Mouse (Mus musculus) erythroblast, embryonic 14.5 days (primary cell): ENCODE data around the gene Ppm1n. TPM values are rescaled to one million over a fixed set of nuclear protein-coding genes. Genes with fewer than 3 reads are reported as not detected.

Experiments used
- H3K27me3 ChIP-seq: 2 replicates; pipeline ENCODE4 v1.6.1; 2012; ENCODE audit warnings: inconsistent platforms; ENCODE audit not compliant: control insufficient read depth
- H3K36me3 ChIP-seq: 2 replicates; pipeline ENCODE4 v1.6.1; 2012; ENCODE audit warnings: mild to moderate bottlenecking, inconsistent platforms; ENCODE audit not compliant: control insufficient read depth
- H3K4me1 ChIP-seq: 2 replicates; pipeline ENCODE4 v1.6.1; 2012; ENCODE audit warnings: inconsistent platforms; ENCODE audit not compliant: control insufficient read depth
- H3K4me3 ChIP-seq: replicated peaks from 2 replicates; pipeline ENCODE3; 2012; ENCODE audit warnings: moderate library complexity, mild to moderate bottlenecking, inconsistent platforms
- H3K9me3 ChIP-seq: 2 replicates; pipeline ENCODE4 v1.6.1; 2012; ENCODE audit warnings: low read length, inconsistent platforms, mixed read lengths; ENCODE audit not compliant: control insufficient read depth
- GATA1 ChIP-seq: IDR thresholded peaks from 2 replicates; pipeline ENCODE4 v1.6.1; 2012; ENCODE audit warnings: low read length, inconsistent platforms, mixed read lengths
- TAL1 ChIP-seq: IDR thresholded peaks from 3 replicates; pipeline ENCODE4 v1.6.1; 2012; ENCODE audit warnings: low read length, inconsistent platforms, mixed read lengths
- polyA plus RNA-seq: library from polyadenylated mRNA; stranded (reverse); fragments of >175 nt; gene quantifications from 2 replicates; pipeline ENCODE4 v1.2.3, GENCODE M21; 2012

The Ppm1n gene
- polyA plus RNA-seq, 1 experiment, result not detected

GRCm38 (mm10) chr7:19272173-19272764 lies 7.6 kb downstream of the Ppm1n start:
- Histone ChIP-seq H3K4me1 (peaks cover 68% of the 10 kb centered on the region), H3K36me3 (peaks cover 18% of the 10 kb centered on the region), H3K4me3 (peak overlapping the region; percentile 93), H3K27me3 (peaks cover 5% of the 10 kb centered on the region), H3K9me3 (peaks cover 3% of the 10 kb centered on the region; the same call in 1 of the 2 replicates)
- TF ChIP-seq TAL1 (no peak), GATA1 (no peak)

GRCm38 (mm10) chr7:19271238-19272172 lies 8.4 kb downstream of the Ppm1n start, which contains the start of gene Vasp:
Gene Vasp (minus strand): TSS chr7:19271817.
- peaks cover 75% of the 10 kb centered on the region for H3K4me1 ChIP-seq
- H3K27me3 ChIP-seq, result no peaks in the 10 kb centered on the region; the same call in 1 of the 2 replicates
- TF ChIP-seq GATA1 (no peak), TAL1 (no peak)
- H3K9me3 ChIP-seq, result peaks cover 3% of the 10 kb centered on the region; the same call in 1 of the 2 replicates
- peak within 1 kb of the TSS; percentile 93 for H3K4me3 ChIP-seq
- peaks cover 24% of the 10 kb centered on the region for H3K36me3 ChIP-seq

GRCm38 (mm10) chr7:19270509-19271237 lies 9.2 kb downstream of the Ppm1n start:
- H3K27me3 ChIP-seq, result no peaks in the 10 kb centered on the region
- TF ChIP-seq TAL1 (no peak), GATA1 (no peak)
- H3K36me3 ChIP-seq, result peaks cover 32% of the 10 kb centered on the region
- no peaks in the 10 kb centered on the region for H3K9me3 ChIP-seq
- H3K4me1 ChIP-seq, result peaks cover 82% of the 10 kb centered on the region
- peak overlapping the region; percentile 93 for H3K4me3 ChIP-seq

GRCm38 (mm10) chr7:19269721-19270441 lies 10.0 kb downstream of the Ppm1n start:
- H3K4me1 ChIP-seq, result peaks cover 89% of the 10 kb centered on the region
- H3K4me3 ChIP-seq, result peak overlapping the region; percentile 93

GRCm38 (mm10) chr7:19268993-19269681 lies 10.7 kb downstream of the Ppm1n start:
- Histone ChIP-seq H3K4me1 (peaks cover 93% of the 10 kb centered on the region), H3K4me3 (peak overlapping the region; percentile 93), H3K27me3 (no peaks in the 10 kb centered on the region), H3K9me3 (no peaks in the 10 kb centered on the region), H3K36me3 (peaks cover 48% of the 10 kb centered on the region)
- no peak for TF ChIP-seq GATA1
- TF ChIP-seq TAL1, result no peak

More at GRCm38 (mm10) chr7:19269721-19270441, 10.0 kb downstream of the Ppm1n start:
- H3K9me3 ChIP-seq, result no peaks in the 10 kb centered on the region
- TF ChIP-seq GATA1, result no peak
- no peak for TF ChIP-seq TAL1
- H3K36me3 ChIP-seq, result peaks cover 40% of the 10 kb centered on the region
- H3K27me3 ChIP-seq, result no peaks in the 10 kb centered on the region

- H3K4me3 ChIP-seq, result no peak overlapping the region
- peaks cover 92% of the 10 kb centered on the region for H3K4me1 ChIP-seq
- no peaks in the 10 kb centered on the region for H3K27me3 ChIP-seq
Observed at GRCm38 (mm10) chr7:19267051-19267450, 12.8 kb downstream of the Ppm1n start.

GRCm38 (mm10) chr7:19265928-19266822 lies 13.7 kb downstream of the Ppm1n start:
- Histone ChIP-seq H3K4me3 (peak overlapping the region; percentile 59), H3K36me3 (peaks cover 77% of the 10 kb centered on the region), H3K9me3 (no peaks in the 10 kb centered on the region), H3K27me3 (no peaks in the 10 kb centered on the region), H3K4me1 (peaks cover 88% of the 10 kb centered on the region)
- TF ChIP-seq TAL1, result no peak
- TF ChIP-seq GATA1, result no peak

More at GRCm38 (mm10) chr7:19267051-19267450, 12.8 kb downstream of the Ppm1n start:
- TF ChIP-seq GATA1 (no peak), TAL1 (no peak)
- H3K36me3 ChIP-seq, result peaks cover 69% of the 10 kb centered on the region
- no peaks in the 10 kb centered on the region for H3K9me3 ChIP-seq
